Mouse (Mus musculus) neural tube, embryonic 12.5 days (tissue): ENCODE results near the gene Cntn2. TPM values are rescaled to one million over a fixed set of nuclear protein-coding genes. Genes with fewer than 3 reads are reported as not detected.
"Not testable (repeated sequence)": the region's sequence is repeated elsewhere in the genome, so short reads cannot be mapped to it uniquely, and the experiment has no call there.

Experiments used
- ATAC-seq: fragments of 200-750 bp; cut with Nextera tagmentation; 2 replicates; pipeline ENCODE4 v1.8.0; 2017; ENCODE audit warnings: low read depth, mild to moderate bottlenecking, moderate TSS enrichment, moderate library complexity; ENCODE audit not compliant: low FRiP score
- H3K27ac ChIP-seq: fragments of 300-500 bp; sonication (generic); 2 replicates; pipeline ENCODE4 v1.5.1; 2016
- H3K27me3 ChIP-seq: fragments of 300-500 bp; sonication (generic); replicated peaks from 2 replicates; pipeline ENCODE4 v1.6.1; 2016; ENCODE audit warnings: mild to moderate bottlenecking
- H3K36me3 ChIP-seq: fragments of 300-500 bp; sonication (generic); 2 replicates; pipeline ENCODE4 v1.6.1; 2016; ENCODE audit warnings: mild to moderate bottlenecking
- H3K4me1 ChIP-seq: fragments of 300-500 bp; sonication (generic); 2 replicates; pipeline ENCODE4 v1.6.1; 2016
- H3K4me2 ChIP-seq: fragments of 300-500 bp; sonication (generic); replicated peaks from 2 replicates; pipeline ENCODE4 v1.6.1; 2016; ENCODE audit warnings: mild to moderate bottlenecking
- H3K4me3 ChIP-seq: fragments of 300-500 bp; sonication (generic); 2 replicates; pipeline ENCODE4 v1.5.1; 2016
- H3K9ac ChIP-seq: fragments of 300-500 bp; sonication (generic); 2 replicates; pipeline ENCODE4 v1.6.1; 2016; ENCODE audit warnings: mild to moderate bottlenecking
- H3K9me3 ChIP-seq: fragments of 300-500 bp; sonication (generic); 2 replicates; pipeline ENCODE4 v1.6.1; 2016; ENCODE audit warnings: mild to moderate bottlenecking
- WGBS: fragments of 180-500 bp; shearing (Covaris S2); methylation state at CpG from one replicate; pipeline ENCODE4 v1.1.7; 2016; 5-methylcytosine and 5-hydroxymethylcytosine counted together
- polyA plus RNA-seq: library from polyadenylated mRNA; unstranded; fragments of >200 nt; fragmentation: Nextera tagmentation; extraction: Ambion mirVana; gene quantifications from 2 replicates; pipeline ENCODE4 v1.2.1, GENCODE M21; 2016

The Cntn2 gene
- polyA plus RNA-seq, 1 experiment from 2014 or later: 104 TPM

GRCm38 (mm10) chr1:132505155-132505554 is 37.9 kb downstream of the Cntn2 start:
- H3K4me3 ChIP-seq: no peak overlapping the region
- H3K9me3 ChIP-seq: no peaks in the 10 kb centered on the region
- no peak overlapping the region for H3K27ac ChIP-seq
- H3K27me3 ChIP-seq: no peaks in the 10 kb centered on the region
- no peak overlapping the region for H3K9ac ChIP-seq
- ATAC-seq: no peak
- H3K36me3 ChIP-seq: peaks cover 70% of the 10 kb centered on the region
- H3K4me1 ChIP-seq: no peaks in the 10 kb centered on the region
- no peak overlapping the region for H3K4me2 ChIP-seq
- WGBS: 86% methylated on average over 5 of the region's 5 CpGs

- no peak overlapping the region for H3K4me2 ChIP-seq
- WGBS: 99% methylated on average over 2 of the region's 2 CpGs
- no peak overlapping the region for H3K27ac ChIP-seq
- H3K9me3 ChIP-seq: no peaks in the 10 kb centered on the region
- no peaks in the 10 kb centered on the region for H3K4me1 ChIP-seq
- H3K4me3 ChIP-seq: no peak overlapping the region
- H3K36me3 ChIP-seq: peaks cover 86% of the 10 kb centered on the region
- no peak for ATAC-seq
- H3K9ac ChIP-seq: no peak overlapping the region
- H3K27me3 ChIP-seq: no peaks in the 10 kb centered on the region
Measured at GRCm38 (mm10) chr1:132500535-132500934, 42.5 kb downstream of the Cntn2 start.

- Histone ChIP-seq H3K27ac (no peak overlapping the region), H3K36me3 (peaks cover 13% of the 10 kb centered on the region), H3K9me3 (no peaks in the 10 kb centered on the region), H3K27me3 (no peaks in the 10 kb centered on the region), H3K9ac (no peak overlapping the region), H3K4me2 (no peak overlapping the region), H3K4me1 (peaks cover 10% of the 10 kb centered on the region; the same call in 1 of the 2 replicates), H3K4me3 (no peak overlapping the region)
- ATAC-seq: no peak
- 90% methylated on average over 6 of the region's 6 CpGs for WGBS
Measured at GRCm38 (mm10) chr1:132483759-132484158, 59.3 kb downstream of the Cntn2 start.

- Histone ChIP-seq H3K27me3 (no peaks in the 10 kb centered on the region), H3K4me1 (peaks cover 15% of the 10 kb centered on the region), H3K4me2 (no peak overlapping the region), H3K27ac (no peak overlapping the region), H3K9ac (no peak overlapping the region), H3K4me3 (no peak overlapping the region), H3K36me3 (peaks cover 8% of the 10 kb centered on the region), H3K9me3 (no peaks in the 10 kb centered on the region)
- no peak for ATAC-seq
- 97% methylated on average over 3 of the region's 3 CpGs for WGBS
Measured at GRCm38 (mm10) chr1:132483234-132483633, 59.8 kb downstream of the Cntn2 start.

- ATAC-seq: no peak
- Histone ChIP-seq H3K4me3 (no peak overlapping the region), H3K4me1 (peaks cover 20% of the 10 kb centered on the region), H3K27me3 (no peaks in the 10 kb centered on the region), H3K9me3 (no peaks in the 10 kb centered on the region), H3K27ac (no peak overlapping the region), H3K36me3 (peaks cover 5% of the 10 kb centered on the region), H3K4me2 (no peak overlapping the region), H3K9ac (no peak overlapping the region)
- WGBS: 90% methylated on average over 2 of the region's 2 CpGs
Measured at GRCm38 (mm10) chr1:132481619-132482018, 61.4 kb downstream of the Cntn2 start.

- Histone ChIP-seq H3K9ac (no peak overlapping the region), H3K9me3 (no peaks in the 10 kb centered on the region), H3K27ac (no peak overlapping the region), H3K4me2 (no peak overlapping the region), H3K4me1 (peaks cover 20% of the 10 kb centered on the region), H3K36me3 (no peaks in the 10 kb centered on the region), H3K4me3 (no peak overlapping the region), H3K27me3 (no peaks in the 10 kb centered on the region)
- no peak for ATAC-seq
- 85% methylated on average over 1 of the region's 1 CpGs for WGBS
Measured at GRCm38 (mm10) chr1:132479438-132479837, 63.6 kb downstream of the Cntn2 start.

- under 1% methylated on average over 43 of the region's 43 CpGs for WGBS
Measured at GRCm38 (mm10) chr1:132476928-132477691, 65.9 kb downstream of the Cntn2 start, which contains the start of gene Rbbp5. Gene Rbbp5 (plus strand): TSS chr1:132477365.

GRCm38 (mm10) chr1:132476575-132476927 is 66.5 kb downstream of the Cntn2 start:
- H3K4me3 ChIP-seq: peak overlapping the region; percentile 68
- H3K4me1 ChIP-seq: peaks cover 20% of the 10 kb centered on the region
- H3K4me2 ChIP-seq: peak overlapping the region; percentile 81
- ATAC-seq: peak; percentile 57
- no peaks in the 10 kb centered on the region for H3K36me3 ChIP-seq
- H3K27ac ChIP-seq: no peak overlapping the region
- H3K9me3 ChIP-seq: no peaks in the 10 kb centered on the region
- peak overlapping the region; percentile 76 for H3K9ac ChIP-seq
- WGBS: 5% methylated on average over 9 of the region's 9 CpGs
- no peaks in the 10 kb centered on the region for H3K27me3 ChIP-seq

More at GRCm38 (mm10) chr1:132476928-132477691, 65.9 kb downstream of the Cntn2 start, which contains the start of gene Rbbp5:
- H3K9me3 ChIP-seq: no peaks in the 10 kb centered on the region
- H3K9ac ChIP-seq: peak within 1 kb of the TSS; percentile 76
- no peaks in the 10 kb centered on the region for H3K27me3 ChIP-seq
- H3K4me3 ChIP-seq: peak within 1 kb of the TSS; percentile 68
- peaks cover 20% of the 10 kb centered on the region for H3K4me1 ChIP-seq
- ATAC-seq: peak; percentile 89
- H3K36me3 ChIP-seq: no peaks in the 10 kb centered on the region
- H3K27ac ChIP-seq: no peak within 1 kb of the TSS
- peak within 1 kb of the TSS; percentile 81 for H3K4me2 ChIP-seq

GRCm38 (mm10) chr1:132474496-132474895 is 68.6 kb downstream of the Cntn2 start:
- Histone ChIP-seq H3K36me3 (no peaks in the 10 kb centered on the region), H3K9me3 (no peaks in the 10 kb centered on the region), H3K4me3 (no peak overlapping the region), H3K27me3 (no peaks in the 10 kb centered on the region), H3K9ac (no peak overlapping the region), H3K4me1 (peaks cover 15% of the 10 kb centered on the region), H3K4me2 (no peak overlapping the region), H3K27ac (no peak overlapping the region)
- WGBS: 76% methylated on average over 1 of the region's 1 CpGs
- ATAC-seq: no peak

GRCm38 (mm10) chr1:132472537-132472936 is 70.5 kb downstream of the Cntn2 start:
- Histone ChIP-seq H3K36me3 (peaks cover 4% of the 10 kb centered on the region; the same call in 1 of the 2 replicates), H3K27me3 (no peaks in the 10 kb centered on the region), H3K4me3 (no peak overlapping the region), H3K9me3 (no peaks in the 10 kb centered on the region), H3K27ac (no peak overlapping the region), H3K4me1 (no peaks in the 10 kb centered on the region), H3K4me2 (no peak overlapping the region), H3K9ac (no peak overlapping the region)
- no peak for ATAC-seq
- 60% methylated on average over 5 of the region's 5 CpGs for WGBS

GRCm38 (mm10) chr1:132471499-132471898 is 71.6 kb downstream of the Cntn2 start:
- Histone ChIP-seq H3K9ac (no peak overlapping the region), H3K27ac (no peak overlapping the region), H3K9me3 (no peaks in the 10 kb centered on the region), H3K27me3 (no peaks in the 10 kb centered on the region), H3K4me3 (no peak overlapping the region), H3K4me1 (no peaks in the 10 kb centered on the region), H3K4me2 (no peak overlapping the region), H3K36me3 (peaks cover 12% of the 10 kb centered on the region)
- ATAC-seq: no peak
- 92% methylated on average over 5 of the region's 5 CpGs for WGBS

- Histone ChIP-seq H3K4me1 (no peaks in the 10 kb centered on the region), H3K9ac (no peak overlapping the region), H3K4me3 (no peak overlapping the region), H3K4me2 (no peak overlapping the region), H3K9me3 (no peaks in the 10 kb centered on the region), H3K27ac (no peak overlapping the region), H3K36me3 (peaks cover 12% of the 10 kb centered on the region), H3K27me3 (no peaks in the 10 kb centered on the region)
- WGBS: 91% methylated on average over 2 of the region's 2 CpGs
- no peak for ATAC-seq
Measured at GRCm38 (mm10) chr1:132471032-132471431, 72.0 kb downstream of the Cntn2 start.

- WGBS: 91% methylated on average over 1 of the region's 1 CpGs
- H3K9me3 ChIP-seq, H3K27ac ChIP-seq, ATAC-seq, H3K27me3 ChIP-seq, H3K4me2 ChIP-seq, H3K4me3 ChIP-seq, H3K9ac ChIP-seq, H3K4me1 ChIP-seq: not testable (repeated sequence)
- H3K36me3 ChIP-seq: peaks cover 12% of the 10 kb centered on the region
Measured at GRCm38 (mm10) chr1:132470031-132470430, 73.0 kb downstream of the Cntn2 start.
